Mouse (Mus musculus): ENCODE results near the gene Parp11. TPM values are rescaled to one million over a fixed set of nuclear protein-coding genes. Genes with fewer than 3 reads are reported as not detected.
A peak's percentile ranks its signal among the peaks of the same experiment; 100 is the strongest.
"Not testable (repeated sequence)": the region's sequence is repeated elsewhere in the genome, so short reads cannot be mapped to it uniquely, and the experiment has no call there.

The Parp11 gene
- total and polyA plus RNA-seq, 2 experiments, result 3.5 to 9.4 TPM

GRCm38 (mm10) chr6:127500806-127501205, 54.2 kb downstream of the Parp11 start:
- Histone ChIP-seq H3K4me3 (ENCODE audit: insufficient read depth, low read depth, low read length) (no peak overlapping the region), H3K79me2 (ENCODE audit: control insufficient read depth, insufficient read depth, low read length) (no peaks in the 10 kb centered on the region), H3K36me3 (ENCODE audit: control insufficient read depth, insufficient read depth, low read length) (no peaks in the 10 kb centered on the region), H3K9ac (ENCODE audit: low read depth, low read length) (no peak overlapping the region), H3K27ac (replicated peaks; ENCODE audit: insufficient read depth, low read depth, low read length) (no peak overlapping the region), H3K27me3 (ENCODE audit: control insufficient read depth, insufficient read depth, low read length) (no peaks in the 10 kb centered on the region), H3K4me1 (ENCODE audit: control insufficient read depth, insufficient read depth, low read length) (no peaks in the 10 kb centered on the region)
- 90% methylated on average over 3 of the region's 3 CpGs for WGBS
- TF ChIP-seq CTCF (IDR thresholded peaks at IDR 0.05; ENCODE audit: low read depth, low read length), result no peak
- TF ChIP-seq POLR2A (IDR thresholded peaks at IDR 0.05; ENCODE audit: extremely low read depth, insufficient read depth, low read length), result no peak
- DNase-seq (ENCODE audit: extremely low read depth, low read depth, low spot score), result no peak

- Histone ChIP-seq H3K36me3 (ENCODE audit: control insufficient read depth, insufficient read depth, low read length) (no peaks in the 10 kb centered on the region), H3K27ac (replicated peaks; ENCODE audit: insufficient read depth, low read depth, low read length) (no peak overlapping the region), H3K4me1 (ENCODE audit: control insufficient read depth, insufficient read depth, low read length) (no peaks in the 10 kb centered on the region), H3K4me3 (ENCODE audit: insufficient read depth, low read depth, low read length) (no peak overlapping the region), H3K27me3 (ENCODE audit: control insufficient read depth, insufficient read depth, low read length) (no peaks in the 10 kb centered on the region), H3K9ac (ENCODE audit: low read depth, low read length) (no peak overlapping the region), H3K79me2 (ENCODE audit: control insufficient read depth, insufficient read depth, low read length) (no peaks in the 10 kb centered on the region)
- peak; percentile 53; the same call in 1 of the 2 replicates for TF ChIP-seq CTCF (IDR thresholded peaks at IDR 0.05; ENCODE audit: low read depth, low read length)
- TF ChIP-seq POLR2A (IDR thresholded peaks at IDR 0.05; ENCODE audit: extremely low read depth, insufficient read depth, low read length), result no peak
- WGBS, result 50% methylated on average over 3 of the region's 3 CpGs
- peak; percentile 21 for DNase-seq (ENCODE audit: extremely low read depth, low read depth, low spot score)
These were observed 55.9 kb downstream of the Parp11 start for GRCm38 (mm10) chr6:127502530-127502929.

GRCm38 (mm10) chr6:127513776-127514175, 67.1 kb downstream of the Parp11 start:
- H3K36me3 ChIP-seq (ENCODE audit: control insufficient read depth, insufficient read depth, low read length); DNase-seq (ENCODE audit: extremely low read depth, low read depth, low spot score); H3K27ac ChIP-seq (replicated peaks; ENCODE audit: insufficient read depth, low read depth, low read length); H3K4me1 ChIP-seq (ENCODE audit: control insufficient read depth, insufficient read depth, low read length); H3K79me2 ChIP-seq (ENCODE audit: control insufficient read depth, insufficient read depth, low read length); H3K9ac ChIP-seq (ENCODE audit: low read depth, low read length); H3K4me3 ChIP-seq (ENCODE audit: insufficient read depth, low read depth, low read length); H3K27me3 ChIP-seq (ENCODE audit: control insufficient read depth, insufficient read depth, low read length): not testable (repeated sequence)
- 91% methylated on average over 7 of the region's 12 CpGs for WGBS

GRCm38 (mm10) chr6:127521176-127521575, 74.5 kb downstream of the Parp11 start:
- H3K27ac ChIP-seq (replicated peaks; ENCODE audit: insufficient read depth, low read depth, low read length), result no peak overlapping the region
- no peaks in the 10 kb centered on the region for H3K36me3 ChIP-seq (ENCODE audit: control insufficient read depth, insufficient read depth, low read length)
- no peaks in the 10 kb centered on the region for H3K27me3 ChIP-seq (ENCODE audit: control insufficient read depth, insufficient read depth, low read length)
- WGBS, result 69% methylated on average over 8 of the region's 8 CpGs
- TF ChIP-seq CTCF (IDR thresholded peaks at IDR 0.05; ENCODE audit: low read depth, low read length), result no peak
- TF ChIP-seq POLR2A (IDR thresholded peaks at IDR 0.05; ENCODE audit: extremely low read depth, insufficient read depth, low read length), result no peak
- no peaks in the 10 kb centered on the region for H3K79me2 ChIP-seq (ENCODE audit: control insufficient read depth, insufficient read depth, low read length)
- DNase-seq (ENCODE audit: extremely low read depth, low read depth, low spot score), result no peak
- no peaks in the 10 kb centered on the region for H3K4me1 ChIP-seq (ENCODE audit: control insufficient read depth, insufficient read depth, low read length)
- H3K4me3 ChIP-seq (ENCODE audit: insufficient read depth, low read depth, low read length), result no peak overlapping the region
- no peak overlapping the region for H3K9ac ChIP-seq (ENCODE audit: low read depth, low read length)

- no peaks in the 10 kb centered on the region for H3K36me3 ChIP-seq (ENCODE audit: control insufficient read depth, insufficient read depth, low read length)
These were observed 75.7 kb downstream of the Parp11 start for GRCm38 (mm10) chr6:127522326-127522725.

GRCm38 (mm10) chr6:127524442-127524841, 77.8 kb downstream of the Parp11 start:
- TF ChIP-seq CTCF (IDR thresholded peaks at IDR 0.05; ENCODE audit: low read depth, low read length) (peak; percentile 72), POLR2A (IDR thresholded peaks at IDR 0.05; ENCODE audit: extremely low read depth, insufficient read depth, low read length) (no peak)
- no peaks in the 10 kb centered on the region for H3K27me3 ChIP-seq (ENCODE audit: control insufficient read depth, insufficient read depth, low read length)
- H3K27ac ChIP-seq (replicated peaks; ENCODE audit: insufficient read depth, low read depth, low read length), result no peak overlapping the region
- no peak overlapping the region for H3K4me3 ChIP-seq (ENCODE audit: insufficient read depth, low read depth, low read length)
- H3K36me3 ChIP-seq (ENCODE audit: control insufficient read depth, insufficient read depth, low read length), result no peaks in the 10 kb centered on the region
- WGBS, result 34% methylated on average over 8 of the region's 8 CpGs
- DNase-seq (ENCODE audit: extremely low read depth, low read depth, low spot score), result peak; percentile 50
- H3K79me2 ChIP-seq (ENCODE audit: control insufficient read depth, insufficient read depth, low read length), result no peaks in the 10 kb centered on the region
- no peak overlapping the region for H3K9ac ChIP-seq (ENCODE audit: low read depth, low read length)
- H3K4me1 ChIP-seq (ENCODE audit: control insufficient read depth, insufficient read depth, low read length), result no peaks in the 10 kb centered on the region

More at GRCm38 (mm10) chr6:127522326-127522725, 75.7 kb downstream of the Parp11 start:
- Histone ChIP-seq H3K4me1 (ENCODE audit: control insufficient read depth, insufficient read depth, low read length) (no peaks in the 10 kb centered on the region), H3K79me2 (ENCODE audit: control insufficient read depth, insufficient read depth, low read length) (no peaks in the 10 kb centered on the region), H3K9ac (ENCODE audit: low read depth, low read length) (no peak overlapping the region), H3K27ac (replicated peaks; ENCODE audit: insufficient read depth, low read depth, low read length) (no peak overlapping the region), H3K27me3 (ENCODE audit: control insufficient read depth, insufficient read depth, low read length) (no peaks in the 10 kb centered on the region), H3K4me3 (ENCODE audit: insufficient read depth, low read depth, low read length) (no peak overlapping the region)
- TF ChIP-seq POLR2A (IDR thresholded peaks at IDR 0.05; ENCODE audit: extremely low read depth, insufficient read depth, low read length) (no peak), CTCF (IDR thresholded peaks at IDR 0.05; ENCODE audit: low read depth, low read length) (no peak)
- no peak for DNase-seq (ENCODE audit: extremely low read depth, low read depth, low spot score)
- WGBS, result 42% methylated on average over 9 of the region's 9 CpGs

Measured in liver, adult 2 months (tissue).